Comparison of ENCODE assay signal across 10 mouse cellular contexts in the genomic region with DNA sequence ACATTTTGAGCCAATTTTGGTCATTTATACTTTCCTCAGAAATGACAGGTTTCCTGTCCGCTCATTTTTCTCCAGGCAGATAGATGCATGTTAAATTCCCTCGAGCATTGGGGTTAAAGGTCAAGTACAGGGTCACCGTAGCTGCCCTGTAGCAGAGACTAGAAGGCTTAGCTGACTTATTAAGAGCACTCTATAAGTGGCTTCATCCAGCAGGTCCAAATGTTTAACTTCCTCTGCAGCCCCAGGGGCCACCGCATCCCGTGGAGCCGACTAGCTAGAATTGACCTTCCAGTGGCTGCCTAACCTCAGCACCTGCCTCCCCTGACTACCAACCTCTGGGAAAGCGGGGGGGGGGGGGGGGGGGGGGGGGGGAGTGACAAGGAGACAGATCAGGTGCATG.
"Had no signal": no experiment of that assay in that cellular context is flagged by ENCODE, and none has a peak within 500 bp of the region (broad histone marks: within the 10 kb centered on the region; RNA-seq: fewer than 3 reads in every experiment).

No protein-coding gene starts in this region.

- H3K4me3 ChIP-seq: limb, embryonic 15.5 days; liver, embryonic 12.5 days; midbrain, embryonic 10.5 days had no signal

- H3K36me3 ChIP-seq: limb, embryonic 15.5 days; liver, embryonic 12.5 days; midbrain, embryonic 10.5 days had no signal

- DNase-seq: layer of hippocampus, adult 9-11 months; layer of hippocampus, postnatal 36 days; lung, embryonic 14.5 days; lung, postnatal 10 days; lung, postnatal 4 days; right cerebral cortex, postnatal 25 days; thymus, postnatal 4 days had no signal

- H3K27me3 ChIP-seq: limb, embryonic 15.5 days had no signal

- H3K27ac ChIP-seq: limb, embryonic 15.5 days; liver, embryonic 12.5 days had no signal

- H3K9ac ChIP-seq: limb, embryonic 15.5 days; liver, embryonic 12.5 days; lung, embryonic 14.5 days had no signal

- H3K9me3 ChIP-seq: limb, embryonic 15.5 days; liver, embryonic 12.5 days; midbrain, embryonic 10.5 days had no signal
